Mouse (Mus musculus): ENCODE measurements around the gene Defb22. TPM values are rescaled to one million over a fixed set of nuclear protein-coding genes. Genes with fewer than 3 reads are reported as not detected.

Defb22 gene
- polyA plus RNA-seq, 1 experiment from 2014 or later = not detected

DNA sequence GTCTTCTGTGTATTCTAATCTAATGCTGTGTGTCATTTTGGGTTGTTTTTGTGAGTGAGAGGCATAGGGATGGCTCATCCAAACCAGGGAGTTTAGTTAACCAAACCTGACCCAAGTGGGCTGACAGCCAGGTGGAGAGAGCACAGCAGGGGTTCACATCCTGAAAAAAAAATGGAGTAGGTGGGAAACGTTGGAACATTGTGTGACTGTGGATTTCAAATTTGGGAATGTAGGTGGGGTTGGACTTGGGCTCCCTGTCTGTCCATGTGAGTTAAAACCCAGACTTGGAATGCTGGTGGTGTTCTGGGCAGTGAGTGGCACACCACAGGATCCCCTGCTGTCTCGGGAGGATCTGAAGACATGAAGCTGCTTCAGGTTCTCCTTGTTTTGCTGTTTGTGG lies 13.2 kb downstream of the Defb22 start, which contains the start of gene Defb20:
Defb20 (plus strand) TSS at position 301 of the 400 bp plus-strand sequence.
- Histone ChIP-seq H3K4me2 (no peak within 1 kb of the TSS), H3K9me3 (replicated peaks) (no peaks in the 10 kb centered on the region), H3K4me1 (no peaks in the 10 kb centered on the region), H3K36me3 (no peaks in the 10 kb centered on the region), H3K27ac (replicated peaks) (no peak within 1 kb of the TSS), H3K4me3 (replicated peaks) (no peak within 1 kb of the TSS), H3K27me3 (replicated peaks) (0 out of 2 replicates have a peak, but pooled peaks cover 2% of the 10 kb centered on the region), H3K9ac (replicated peaks) (no peak within 1 kb of the TSS)
- 71% methylated on average over 2 of the region's 2 CpGs for WGBS
- no peak for ATAC-seq (ENCODE audit: low FRiP score)

GRCm38 (mm10) chr2:152472434-152472833 lies 17.5 kb downstream of the Defb22 start:
- ATAC-seq (ENCODE audit: low FRiP score) = no peak
- Histone ChIP-seq H3K27me3 (replicated peaks) (0 out of 2 replicates have a peak, but pooled peaks cover 2% of the 10 kb centered on the region), H3K9me3 (replicated peaks) (no peaks in the 10 kb centered on the region), H3K9ac (replicated peaks) (no peak overlapping the region), H3K36me3 (no peaks in the 10 kb centered on the region), H3K4me3 (replicated peaks) (no peak overlapping the region), H3K27ac (replicated peaks) (no peak overlapping the region), H3K4me1 (no peaks in the 10 kb centered on the region), H3K4me2 (no peak overlapping the region)
- WGBS = 38% methylated on average over 3 of the region's 3 CpGs

DNA sequence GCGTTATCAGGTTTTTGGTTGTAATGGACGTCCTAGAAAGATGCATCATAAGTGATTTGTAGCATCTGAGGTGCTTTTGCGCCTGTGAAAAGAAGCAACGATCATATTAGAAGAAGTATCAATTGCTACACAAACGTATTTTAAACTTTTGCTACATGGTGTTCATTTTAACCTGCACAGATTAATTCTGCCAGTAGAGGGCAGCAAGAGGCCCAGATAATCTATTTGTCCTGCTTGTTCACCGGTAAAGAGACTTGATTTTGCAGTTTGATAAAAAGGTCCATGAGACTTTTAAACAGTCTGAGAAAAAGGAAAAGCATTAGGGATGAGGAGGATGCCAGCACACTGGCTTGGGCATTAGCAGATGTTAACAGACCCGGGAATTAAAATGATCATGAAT lies 19.0 kb downstream of the Defb22 start:
- 33% methylated on average over 7 of the region's 7 CpGs for WGBS
- Histone ChIP-seq H3K27ac (replicated peaks) (no peak overlapping the region), H3K27me3 (replicated peaks) (0 out of 2 replicates have a peak, but pooled peaks cover 2% of the 10 kb centered on the region), H3K9ac (replicated peaks) (no peak overlapping the region), H3K36me3 (no peaks in the 10 kb centered on the region), H3K4me2 (no peak overlapping the region), H3K4me1 (no peaks in the 10 kb centered on the region), H3K9me3 (replicated peaks) (no peaks in the 10 kb centered on the region), H3K4me3 (replicated peaks) (no peak overlapping the region)
- ATAC-seq (ENCODE audit: low FRiP score) = no peak

DNA sequence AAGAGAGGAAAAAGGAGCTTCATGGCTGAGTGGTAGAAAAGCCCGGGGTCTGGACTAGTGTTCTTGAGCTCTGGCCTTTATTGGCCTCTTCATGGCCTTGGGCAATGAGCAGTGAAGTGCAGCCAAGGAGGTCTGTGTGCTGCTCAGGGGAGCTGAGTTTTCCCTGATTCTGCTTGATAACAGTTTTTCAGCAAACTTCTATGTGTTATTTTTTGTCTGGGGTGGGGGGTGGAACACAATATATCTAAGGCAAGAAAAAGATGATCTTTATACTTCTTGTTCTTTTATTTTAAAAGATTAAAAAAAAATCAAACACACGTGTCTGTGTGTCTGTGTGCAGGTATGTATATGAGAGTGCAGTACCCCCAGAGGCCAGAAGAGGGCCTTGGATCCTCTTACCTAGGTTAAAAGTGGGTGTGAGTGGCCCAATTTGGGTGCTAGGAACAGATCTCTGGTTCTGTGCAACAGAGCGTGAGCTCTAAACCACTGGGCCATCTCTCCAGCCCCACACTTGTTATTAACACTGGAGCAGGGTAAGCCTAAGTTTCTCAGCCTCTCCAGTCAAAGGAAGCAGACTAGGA lies 25.3 kb downstream of the Defb22 start, which contains the start of gene Defb23:
Defb23 (minus strand) TSS at position 51 of the 581 bp plus-strand sequence.
- no peak within 1 kb of the TSS for H3K4me2 ChIP-seq
- H3K27me3 ChIP-seq (replicated peaks) = no peaks in the 10 kb centered on the region
- WGBS = 93% methylated on average over 3 of the region's 3 CpGs
- no peak for ATAC-seq (ENCODE audit: low FRiP score)
- H3K9ac ChIP-seq (replicated peaks) = no peak within 1 kb of the TSS
- H3K4me3 ChIP-seq (replicated peaks) = no peak within 1 kb of the TSS
- no peaks in the 10 kb centered on the region for H3K9me3 ChIP-seq (replicated peaks)
- no peaks in the 10 kb centered on the region for H3K4me1 ChIP-seq
- H3K36me3 ChIP-seq = no peaks in the 10 kb centered on the region
- no peak within 1 kb of the TSS for H3K27ac ChIP-seq (replicated peaks)

DNA sequence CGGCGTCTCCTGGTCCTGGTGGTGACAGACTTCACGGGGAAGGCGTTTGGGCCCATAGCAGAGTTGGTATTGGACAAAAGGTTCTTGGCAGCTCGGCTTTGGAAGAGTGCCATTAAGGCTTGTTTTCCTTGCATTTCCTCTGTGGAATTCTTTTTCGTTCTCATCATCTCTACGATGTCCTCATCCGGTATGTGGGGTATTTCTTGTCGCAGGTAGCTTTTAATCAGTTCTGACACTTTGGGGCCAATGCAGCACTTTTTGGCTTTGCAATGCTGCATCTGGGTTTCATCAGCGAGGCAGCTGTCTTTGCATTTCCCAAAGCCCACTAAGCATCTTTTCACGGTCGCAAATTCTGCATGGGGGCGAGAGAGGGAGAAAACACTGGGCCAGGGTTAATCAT lies 30.7 kb downstream of the Defb22 start:
- Histone ChIP-seq H3K27me3 (replicated peaks) (no peaks in the 10 kb centered on the region), H3K36me3 (no peaks in the 10 kb centered on the region), H3K9me3 (replicated peaks) (no peaks in the 10 kb centered on the region), H3K9ac (replicated peaks) (no peak overlapping the region), H3K4me2 (no peak overlapping the region), H3K4me1 (no peaks in the 10 kb centered on the region), H3K4me3 (replicated peaks) (no peak overlapping the region), H3K27ac (replicated peaks) (no peak overlapping the region)
- ATAC-seq (ENCODE audit: low FRiP score) = no peak
- WGBS = 53% methylated on average over 13 of the region's 13 CpGs

GRCm38 (mm10) chr2:152452101-152452781 lies 37.7 kb downstream of the Defb22 start:
- Histone ChIP-seq H3K27ac (replicated peaks) (no peak overlapping the region), H3K27me3 (replicated peaks) (no peaks in the 10 kb centered on the region), H3K4me1 (no peaks in the 10 kb centered on the region), H3K36me3 (no peaks in the 10 kb centered on the region), H3K4me2 (no peak overlapping the region), H3K9me3 (replicated peaks) (no peaks in the 10 kb centered on the region), H3K4me3 (replicated peaks) (no peak overlapping the region), H3K9ac (replicated peaks) (no peak overlapping the region)
- no peak for ATAC-seq (ENCODE audit: low FRiP score)
- 75% methylated on average over 4 of the region's 4 CpGs for WGBS

DNA sequence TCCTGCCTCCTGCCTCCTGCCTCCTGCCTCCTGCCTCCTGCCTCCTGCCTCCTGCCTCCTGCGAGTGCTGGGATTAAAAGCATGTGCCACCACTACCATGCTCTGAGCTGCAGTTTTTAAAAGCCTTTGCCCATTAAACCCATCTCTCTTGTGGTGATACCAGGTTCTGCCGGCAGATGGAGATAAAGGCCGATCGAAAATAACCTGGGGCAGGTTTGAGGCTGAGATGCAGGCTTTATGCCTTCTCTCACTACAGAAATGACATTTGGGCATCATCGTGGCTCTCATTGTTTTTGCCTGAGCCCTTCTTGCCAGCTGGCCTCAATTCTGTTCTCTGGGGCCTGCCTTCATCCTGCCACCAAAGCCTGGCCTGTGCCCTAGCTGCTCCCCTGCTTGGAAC lies 39.7 kb downstream of the Defb22 start:
- Histone ChIP-seq H3K27ac (replicated peaks) (no peak overlapping the region), H3K9me3 (replicated peaks) (no peaks in the 10 kb centered on the region), H3K36me3 (no peaks in the 10 kb centered on the region), H3K4me3 (replicated peaks) (no peak overlapping the region), H3K4me2 (no peak overlapping the region), H3K27me3 (replicated peaks) (no peaks in the 10 kb centered on the region), H3K9ac (replicated peaks) (no peak overlapping the region), H3K4me1 (no peaks in the 10 kb centered on the region)
- no peak for ATAC-seq (ENCODE audit: low FRiP score)
- 3% methylated on average over 5 of the region's 5 CpGs for WGBS

- Histone ChIP-seq H3K9ac (replicated peaks) (no peak overlapping the region), H3K27me3 (replicated peaks) (no peaks in the 10 kb centered on the region), H3K27ac (replicated peaks) (no peak overlapping the region), H3K4me3 (replicated peaks) (no peak overlapping the region), H3K4me2 (no peak overlapping the region), H3K4me1 (no peaks in the 10 kb centered on the region), H3K36me3 (no peaks in the 10 kb centered on the region), H3K9me3 (replicated peaks) (no peaks in the 10 kb centered on the region)
- ATAC-seq (ENCODE audit: low FRiP score) = no peak
- 49% methylated on average over 5 of the region's 5 CpGs for WGBS
Observed at GRCm38 (mm10) chr2:152447461-152447860, 42.5 kb downstream of the Defb22 start.

DNA sequence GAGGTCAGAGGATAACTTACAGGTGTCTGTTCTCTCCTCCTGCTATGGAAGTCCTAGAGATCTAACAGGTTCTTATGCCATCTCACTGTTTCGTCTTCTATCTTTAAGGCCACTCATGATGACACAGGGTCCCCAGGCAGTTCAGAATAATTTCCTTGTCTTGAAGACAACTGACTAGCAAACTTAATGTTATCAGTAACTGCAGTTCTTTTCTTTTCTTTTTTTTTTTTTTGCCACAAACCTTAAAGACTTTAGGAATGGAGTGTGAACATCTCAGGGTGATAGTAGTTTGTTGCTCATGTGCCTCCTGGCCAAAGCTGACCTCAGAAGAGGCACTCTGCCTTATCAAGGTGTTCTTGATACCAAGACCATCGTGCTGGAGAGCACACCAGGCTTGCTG lies 43.3 kb downstream of the Defb22 start:
- H3K36me3 ChIP-seq = no peaks in the 10 kb centered on the region
- 73% methylated on average over 2 of the region's 2 CpGs for WGBS

GRCm38 (mm10) chr2:152443281-152443680 lies 46.7 kb downstream of the Defb22 start:
- H3K27me3 ChIP-seq (replicated peaks) = no peaks in the 10 kb centered on the region; the same call in 1 of the 2 replicates
- ATAC-seq (ENCODE audit: low FRiP score) = no peak
- H3K9ac ChIP-seq (replicated peaks) = no peak overlapping the region
- H3K4me3 ChIP-seq (replicated peaks) = no peak overlapping the region
- H3K27ac ChIP-seq (replicated peaks) = no peak overlapping the region
- H3K9me3 ChIP-seq (replicated peaks) = no peaks in the 10 kb centered on the region
- no peaks in the 10 kb centered on the region for H3K4me1 ChIP-seq
- 82% methylated on average over 8 of the region's 8 CpGs for WGBS
- no peaks in the 10 kb centered on the region for H3K36me3 ChIP-seq
- no peak overlapping the region for H3K4me2 ChIP-seq

More for the DNA sequence above, 43.3 kb downstream of the Defb22 start:
- H3K4me2 ChIP-seq = no peak overlapping the region
- H3K4me1 ChIP-seq = no peaks in the 10 kb centered on the region
- H3K27me3 ChIP-seq (replicated peaks) = no peaks in the 10 kb centered on the region
- ATAC-seq (ENCODE audit: low FRiP score) = no peak
- no peaks in the 10 kb centered on the region for H3K9me3 ChIP-seq (replicated peaks)
- H3K27ac ChIP-seq (replicated peaks) = no peak overlapping the region
- no peak overlapping the region for H3K9ac ChIP-seq (replicated peaks)
- no peak overlapping the region for H3K4me3 ChIP-seq (replicated peaks)

DNA sequence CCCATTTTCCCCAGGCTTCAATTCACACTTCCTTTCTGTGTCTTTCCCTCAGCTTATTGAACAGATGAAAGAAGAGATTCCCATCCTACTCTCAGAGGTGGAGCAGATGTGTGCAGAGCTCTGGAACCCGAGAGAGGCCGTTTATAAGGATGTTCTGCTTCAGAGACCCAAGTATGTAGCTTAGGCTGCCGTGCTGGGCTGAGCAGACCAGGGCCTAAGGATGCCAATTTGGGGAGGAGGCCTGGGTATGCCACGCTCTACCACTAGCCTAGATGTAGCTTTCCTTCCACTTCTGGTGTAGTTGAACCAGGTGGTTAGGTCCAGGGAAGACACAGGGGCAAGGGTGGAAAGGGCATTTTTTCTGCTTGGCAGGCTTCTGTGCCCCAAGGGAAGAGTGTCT lies 47.6 kb downstream of the Defb22 start:
- Histone ChIP-seq H3K4me1 (peaks cover 1% of the 10 kb centered on the region; the same call in 1 of the 2 replicates), H3K4me2 (no peak overlapping the region), H3K36me3 (no peaks in the 10 kb centered on the region), H3K4me3 (replicated peaks) (no peak overlapping the region), H3K27ac (replicated peaks) (no peak overlapping the region), H3K27me3 (replicated peaks) (no peaks in the 10 kb centered on the region; the same call in 1 of the 2 replicates), H3K9me3 (replicated peaks) (no peaks in the 10 kb centered on the region), H3K9ac (replicated peaks) (no peak overlapping the region)
- ATAC-seq (ENCODE audit: low FRiP score) = no peak
- 79% methylated on average over 4 of the region's 4 CpGs for WGBS

- Histone ChIP-seq H3K36me3 (no peaks in the 10 kb centered on the region), H3K27me3 (replicated peaks) (no peaks in the 10 kb centered on the region; the same call in 1 of the 2 replicates), H3K4me3 (replicated peaks) (no peak overlapping the region), H3K4me1 (peaks cover 5% of the 10 kb centered on the region; the same call in 1 of the 2 replicates), H3K9ac (replicated peaks) (no peak overlapping the region), H3K27ac (replicated peaks) (no peak overlapping the region), H3K4me2 (no peak overlapping the region), H3K9me3 (replicated peaks) (no peaks in the 10 kb centered on the region)
- no peak for ATAC-seq (ENCODE audit: low FRiP score)
- 77% methylated on average over 2 of the region's 2 CpGs for WGBS
Observed at GRCm38 (mm10) chr2:152439833-152440232, 50.1 kb downstream of the Defb22 start.
